Mouse (Mus musculus): ENCODE measurements around the gene St3gal3.

DNA sequence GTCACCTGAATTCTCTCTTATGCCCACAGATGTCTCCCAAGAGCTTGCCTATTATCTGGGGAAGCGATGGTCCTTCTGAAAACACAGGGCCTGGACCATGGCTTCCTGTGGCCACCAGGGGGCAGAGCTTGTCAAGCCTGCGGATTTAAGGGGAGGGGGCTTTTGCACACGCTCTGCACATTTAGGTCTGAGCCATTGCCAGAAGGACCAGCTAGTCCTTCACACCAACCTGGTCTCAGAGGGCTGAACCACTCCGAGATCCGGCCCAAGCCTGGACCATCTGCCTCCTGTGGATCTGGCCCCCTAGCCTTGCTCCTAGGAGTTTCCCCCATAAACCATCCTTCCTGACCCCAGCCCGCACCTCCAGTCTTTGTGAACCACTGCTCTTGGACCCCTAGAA, 206.5 kb downstream of the St3gal3 start:
- TF ChIP-seq CTCF (IDR thresholded peaks at IDR 0.05; ENCODE audit: low read depth, low read length) (peak; percentile 76), TAL1 (conservative IDR thresholded peaks at IDR 0.05; ENCODE audit: low read depth, low read length) (no peak)

All from G1E (cell line).